Mouse (Mus musculus) kidney, embryonic 14.5 days (tissue): ENCODE measurements at regions not wholly inside any gene's neighbourhood (a gene's known extent, or its start where the extent isn't known, plus 50 kb on each side); places are given as distances from the start of the nearest gene placed in this dataset.
A peak's percentile ranks its signal among the peaks of the same experiment; 100 is the strongest.
"Not testable (repeated sequence)": the region's sequence is repeated elsewhere in the genome, so short reads cannot be mapped to it uniquely, and the experiment has no call there.

Source experiments
- ATAC-seq: fragments of 200-750 bp; cut with Nextera tagmentation; 2 replicates; pipeline ENCODE4 v1.8.0; 2017; ENCODE audit warnings: moderate number of reproducible peaks, mild to moderate bottlenecking, moderate TSS enrichment, moderate library complexity; ENCODE audit not compliant: low FRiP score, low TSS enrichment
- H3K27ac ChIP-seq: fragments of 300-500 bp; sonication (generic); 2 replicates; pipeline ENCODE4 v1.5.1; 2014; ENCODE audit warnings: low read depth, mild to moderate bottlenecking, low read length, moderate library complexity, mixed read lengths
- H3K27me3 ChIP-seq: fragments of 300-500 bp; sonication (generic); 2 replicates; pipeline ENCODE4 v1.6.1; 2014; ENCODE audit warnings: mild to moderate bottlenecking, low read length; ENCODE audit not compliant: control insufficient read depth, insufficient read depth
- H3K36me3 ChIP-seq: fragments of 300-500 bp; sonication (generic); 2 replicates; pipeline ENCODE4 v1.6.1; 2014; ENCODE audit warnings: low read length, mixed read lengths; ENCODE audit not compliant: control insufficient read depth, insufficient read depth
- H3K4me1 ChIP-seq: fragments of 300-500 bp; sonication (generic); 2 replicates; pipeline ENCODE4 v1.6.1; 2014; ENCODE audit warnings: low read length, mixed read lengths; ENCODE audit not compliant: control insufficient read depth, insufficient read depth
- H3K4me2 ChIP-seq: fragments of 300-500 bp; sonication (generic); replicated peaks from 2 replicates; pipeline ENCODE4 v1.6.1; 2014; ENCODE audit warnings: low read depth, mild to moderate bottlenecking, low read length
- H3K4me3 ChIP-seq: fragments of 300-500 bp; sonication (generic); 2 replicates; pipeline ENCODE4 v1.5.1; 2014; ENCODE audit warnings: mild to moderate bottlenecking, low read length
- H3K9ac ChIP-seq: fragments of 300-500 bp; sonication (generic); 2 replicates; pipeline ENCODE4 v1.6.1; 2014; ENCODE audit warnings: low read depth, mild to moderate bottlenecking, low read length, moderate library complexity
- H3K9me3 ChIP-seq: fragments of 300-500 bp; sonication (generic); 2 replicates; pipeline ENCODE4 v1.6.1; 2016; ENCODE audit warnings: low read length; ENCODE audit not compliant: control insufficient read depth
- WGBS: fragments of 180-500 bp; shearing (Covaris S2); extraction: QIAGEN DNeasy Blood & Tissue Kit; methylation state at CpG from one replicate; pipeline ENCODE4 v1.1.7; 2014; 5-methylcytosine and 5-hydroxymethylcytosine counted together

DNA sequence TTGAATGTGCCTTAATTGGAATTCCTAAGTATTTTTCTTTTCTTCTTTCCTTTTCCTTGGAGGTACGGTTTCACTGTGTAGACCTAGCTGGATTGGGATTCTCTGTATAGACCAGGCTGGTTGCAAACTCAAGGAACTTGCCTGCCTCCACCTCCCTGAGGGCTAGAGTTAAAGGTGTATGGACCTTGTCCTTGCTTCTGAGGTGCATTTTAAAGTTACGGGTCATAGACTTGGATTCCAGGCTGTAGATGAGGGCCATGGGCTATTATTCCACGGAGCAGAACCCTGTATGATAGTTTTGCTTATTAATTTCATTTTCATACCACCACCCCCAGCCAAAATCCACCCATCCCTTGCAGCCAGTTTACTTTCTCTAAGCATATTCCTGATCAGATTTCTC is 50.7 kb upstream of the Wdr26 start:
- Histone ChIP-seq H3K4me2 (no peak overlapping the region), H3K27me3 (no peaks in the 10 kb centered on the region), H3K36me3 (no peaks in the 10 kb centered on the region), H3K4me1 (peaks cover 8% of the 10 kb centered on the region; the same call in 1 of the 2 replicates), H3K9me3 (no peaks in the 10 kb centered on the region), H3K9ac (no peak overlapping the region), H3K4me3 (no peak overlapping the region), H3K27ac (no peak overlapping the region)
- ATAC-seq = no peak
- 79% methylated on average over 3 of the region's 3 CpGs for WGBS

DNA sequence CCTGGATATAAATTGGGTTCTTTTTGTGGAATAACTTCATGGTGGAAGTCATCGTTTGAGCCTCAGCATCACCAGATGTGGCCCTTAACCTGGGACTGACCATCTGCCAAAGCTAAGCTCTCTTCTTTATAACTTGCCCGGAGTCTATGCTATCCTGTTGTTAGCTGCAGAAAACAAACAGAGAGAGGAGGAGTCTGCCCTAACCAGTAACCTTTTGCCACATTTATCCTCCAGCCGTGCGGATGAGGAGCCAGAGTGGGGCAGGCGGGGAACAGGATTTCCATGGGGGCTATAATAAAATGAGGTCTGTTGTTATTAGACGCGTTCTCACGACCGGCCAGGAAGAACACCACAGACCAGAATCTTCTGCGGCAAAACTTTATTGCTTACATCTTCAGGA is 51.4 kb upstream of the Wdr26 start:
- Histone ChIP-seq H3K4me1 (0 out of 2 replicates have a peak, but pooled peaks cover 7% of the 10 kb centered on the region), H3K4me3 (no peak overlapping the region), H3K9me3 (no peaks in the 10 kb centered on the region), H3K36me3 (no peaks in the 10 kb centered on the region), H3K9ac (no peak overlapping the region), H3K27me3 (no peaks in the 10 kb centered on the region), H3K4me2 (no peak overlapping the region), H3K27ac (no peak overlapping the region)
- ATAC-seq = no peak
- WGBS = 93% methylated on average over 10 of the region's 10 CpGs

- not testable (repeated sequence) for ATAC-seq, H3K27me3 ChIP-seq, H3K36me3 ChIP-seq, H3K4me2 ChIP-seq, H3K9me3 ChIP-seq, H3K4me1 ChIP-seq, H3K9ac ChIP-seq, H3K4me3 ChIP-seq, H3K27ac ChIP-seq
- WGBS = 93% methylated on average over 10 of the region's 15 CpGs
These were observed 58.7 kb upstream of the Wdr26 start for GRCm38 (mm10) chr1:181270469-181270868.

DNA sequence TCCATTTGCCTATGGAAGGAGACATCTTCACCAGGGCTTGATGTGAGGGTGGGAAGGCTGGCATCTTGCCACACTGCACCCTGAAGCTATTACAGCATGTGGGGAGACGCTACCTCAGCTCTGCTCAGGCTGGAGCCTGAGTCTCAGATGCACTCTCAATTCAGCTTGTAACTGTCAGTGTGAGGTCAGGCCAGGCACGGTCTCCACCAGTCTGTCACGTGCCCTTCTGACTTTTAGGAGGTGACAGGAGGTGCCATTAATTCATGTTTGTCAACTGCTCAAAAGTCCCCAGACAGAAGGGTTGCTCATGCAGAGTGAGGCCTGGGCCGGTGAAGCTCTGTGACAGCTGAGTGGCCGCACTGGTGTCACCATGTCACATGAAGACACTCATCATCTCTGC is 59.4 kb upstream of the Wdr26 start:
- H3K4me3 ChIP-seq = no peak overlapping the region
- no peaks in the 10 kb centered on the region for H3K27me3 ChIP-seq
- no peaks in the 10 kb centered on the region for H3K4me1 ChIP-seq
- WGBS = 74% methylated on average over 5 of the region's 5 CpGs
- no peaks in the 10 kb centered on the region for H3K9me3 ChIP-seq
- no peak overlapping the region for H3K4me2 ChIP-seq
- no peak overlapping the region for H3K9ac ChIP-seq
- H3K27ac ChIP-seq = no peak overlapping the region
- H3K36me3 ChIP-seq = no peaks in the 10 kb centered on the region
- no peak for ATAC-seq

DNA sequence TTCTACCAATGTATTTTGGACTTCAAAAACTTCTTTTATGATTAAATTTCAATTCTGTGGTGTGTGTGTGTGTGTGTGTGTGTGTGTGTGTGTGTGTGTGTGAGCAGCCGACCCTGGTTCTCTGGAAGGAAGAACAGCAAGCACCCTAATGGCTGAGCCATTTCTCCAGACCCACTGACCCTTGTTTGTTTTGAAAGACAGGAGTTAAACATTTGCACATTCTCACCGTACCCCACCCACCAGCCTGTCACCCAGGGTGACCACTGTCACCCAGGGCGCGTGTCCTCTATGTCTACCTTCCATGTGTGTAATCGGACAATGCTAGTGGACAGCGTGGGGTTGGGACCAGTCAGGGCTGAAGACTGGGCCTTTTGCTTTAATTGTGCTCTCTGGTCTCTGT is 60.0 kb upstream of the Wdr26 start:
- ATAC-seq = no peak
- Histone ChIP-seq H3K27me3 (no peaks in the 10 kb centered on the region), H3K4me2 (no peak overlapping the region), H3K4me3 (no peak overlapping the region), H3K4me1 (no peaks in the 10 kb centered on the region), H3K9me3 (no peaks in the 10 kb centered on the region), H3K27ac (no peak overlapping the region), H3K9ac (no peak overlapping the region), H3K36me3 (no peaks in the 10 kb centered on the region)
- WGBS = 85% methylated on average over 6 of the region's 6 CpGs

DNA sequence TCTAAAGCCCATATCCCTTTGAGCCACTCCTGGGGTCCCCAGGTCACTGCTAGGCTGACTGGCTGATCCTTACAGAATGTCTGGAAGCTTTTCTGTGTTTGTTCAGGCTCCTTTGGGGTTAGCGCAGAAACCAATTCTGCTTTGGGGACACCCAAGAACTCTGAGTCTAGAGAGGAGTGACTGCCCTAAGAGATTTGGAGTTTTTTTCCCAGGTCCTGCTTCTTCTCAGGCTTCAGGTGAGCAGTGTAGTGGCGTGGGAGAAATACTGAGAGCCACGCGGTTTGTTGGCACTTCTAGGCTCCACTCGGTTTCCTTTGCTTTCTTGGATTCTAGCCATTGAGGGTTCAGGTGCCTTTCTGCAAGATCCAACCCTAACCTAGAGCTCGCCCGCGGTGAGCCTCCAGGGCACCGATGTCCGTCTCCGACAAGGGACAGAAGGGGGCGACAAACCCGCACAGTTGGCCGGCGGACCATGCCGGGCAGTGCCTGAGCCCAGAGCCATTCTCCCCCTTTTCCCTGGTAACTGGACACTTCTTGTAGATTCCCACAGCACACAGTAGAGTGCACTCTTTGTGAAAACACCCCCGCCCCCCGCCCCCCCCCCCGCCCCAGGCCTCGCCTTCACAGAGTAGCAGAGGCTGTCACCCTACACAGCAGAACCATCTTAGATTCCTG is 61.0 kb upstream of the Wdr26 start:
- Histone ChIP-seq H3K27ac (no peak overlapping the region), H3K4me2 (no peak overlapping the region), H3K36me3 (no peaks in the 10 kb centered on the region)

GRCm38 (mm10) chr1:181273540-181274204 is 61.9 kb upstream of the Wdr26 start:
- H3K27me3 ChIP-seq = no peaks in the 10 kb centered on the region
- H3K4me1 ChIP-seq = no peaks in the 10 kb centered on the region
- H3K36me3 ChIP-seq = no peaks in the 10 kb centered on the region
- peak; percentile 68 for ATAC-seq
- H3K4me3 ChIP-seq = no peak overlapping the region
- no peaks in the 10 kb centered on the region for H3K9me3 ChIP-seq
- H3K9ac ChIP-seq = no peak overlapping the region
- H3K4me2 ChIP-seq = no peak overlapping the region
- 37% methylated on average over 7 of the region's 10 CpGs for WGBS
- no peak overlapping the region for H3K27ac ChIP-seq

More for the DNA sequence above, 61.0 kb upstream of the Wdr26 start:
- Histone ChIP-seq H3K9ac (no peak overlapping the region), H3K9me3 (no peaks in the 10 kb centered on the region), H3K27me3 (no peaks in the 10 kb centered on the region), H3K4me3 (no peak overlapping the region), H3K4me1 (no peaks in the 10 kb centered on the region)
- peak; percentile 96 for ATAC-seq
- 6% methylated on average over 20 of the region's 20 CpGs for WGBS

DNA sequence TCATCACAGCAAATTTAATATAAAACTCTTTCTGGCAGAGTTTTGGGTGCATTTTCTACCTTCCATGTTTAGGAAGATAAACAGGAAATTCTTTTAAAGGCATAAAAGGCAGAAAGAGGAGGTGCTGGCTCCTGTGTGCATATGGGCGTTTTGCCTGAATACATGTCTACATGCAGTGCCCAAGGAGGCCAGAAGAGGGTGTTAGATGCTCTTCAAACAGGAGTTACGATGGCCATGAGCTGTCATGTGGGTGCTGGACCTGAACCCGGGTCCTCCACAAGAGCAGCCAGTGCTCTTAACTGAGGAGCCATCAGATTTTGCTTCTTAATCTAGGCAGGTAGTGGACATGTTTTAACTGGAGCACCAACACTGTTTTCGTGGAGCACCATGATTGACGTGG is 69.0 kb upstream of the Wdr26 start:
- no peak overlapping the region for H3K9ac ChIP-seq
- ATAC-seq = no peak
- no peaks in the 10 kb centered on the region for H3K27me3 ChIP-seq
- H3K4me1 ChIP-seq = no peaks in the 10 kb centered on the region
- H3K9me3 ChIP-seq = no peaks in the 10 kb centered on the region
- no peak overlapping the region for H3K4me2 ChIP-seq
- WGBS = 86% methylated on average over 5 of the region's 5 CpGs
- H3K27ac ChIP-seq = no peak overlapping the region
- H3K4me3 ChIP-seq = no peak overlapping the region
- no peaks in the 10 kb centered on the region for H3K36me3 ChIP-seq

DNA sequence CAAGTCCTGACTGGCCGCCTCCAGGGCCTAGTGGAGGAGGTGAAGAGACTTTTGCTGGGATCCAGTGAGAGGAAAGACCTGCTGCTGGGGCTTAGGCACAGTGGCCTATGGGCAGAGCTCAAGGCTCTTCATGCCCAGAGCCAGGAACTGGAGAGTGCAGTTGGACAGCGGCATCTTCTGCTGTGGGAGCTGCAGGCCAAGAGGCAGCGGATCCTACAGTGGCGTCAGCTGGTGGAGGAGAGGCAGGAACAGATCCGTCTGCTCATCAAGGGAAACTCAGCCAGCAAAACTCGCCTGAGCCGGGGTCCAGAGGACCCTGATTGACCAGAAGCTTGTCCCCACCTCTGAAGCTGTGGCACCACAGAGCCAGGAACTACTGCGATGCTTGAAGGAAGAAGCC is 69.4 kb upstream of the Cnih3 start:
- not testable (repeated sequence) for H3K4me1 ChIP-seq, H3K4me2 ChIP-seq, H3K9ac ChIP-seq, H3K27ac ChIP-seq, H3K9me3 ChIP-seq, ATAC-seq, H3K4me3 ChIP-seq, H3K27me3 ChIP-seq, H3K36me3 ChIP-seq
- WGBS = 84% methylated on average over 8 of the region's 8 CpGs
